Mouse (Mus musculus) megakaryocyte, adult 5-6 weeks (primary cell): ENCODE results near the gene Bpifa2. TPM values are rescaled to one million over a fixed set of nuclear protein-coding genes. Genes with fewer than 3 reads are reported as not detected.
"Not testable (repeated sequence)": the region's sequence is repeated elsewhere in the genome, so short reads cannot be mapped to it uniquely, and the experiment has no call there.

Source experiments
- ATAC-seq: 2 replicates; pipeline ENCODE4 v1.8.0; 2016; ENCODE audit warnings: mild to moderate bottlenecking, inconsistent platforms; ENCODE audit not compliant: poor library complexity, severe bottlenecking
- total RNA-seq, 2 experiments: library from RNA; stranded (forward) in 1 of 2; stranded (reverse) in 1 of 2; fragments of 153-499, 151-499 nt in 1 of 2; fragments of 221-1000, 200-1000 nt in 1 of 2; gene quantifications; 2 replicates each; pipeline versions ENCODE4 v1.2.3 to v1.2.4; 2015 to 2017

Bpifa2 gene
- total RNA-seq (2015) (not detected in 2 replicates), total RNA-seq (2017) (not detected in 2 replicates)

- no peak for ATAC-seq
These were observed at the start of gene Bpifa2 for GRCm38 (mm10) chr2:154007965-154008364. TSS of gene Bpifa2 (plus strand) at chr2:154008265.

- ATAC-seq, result no peak
These were observed 45.2 kb upstream of the Bpifa2 start for GRCm38 (mm10) chr2:153962821-153963331.

GRCm38 (mm10) chr2:153963334-153963733, 44.7 kb upstream of the Bpifa2 start:
- ATAC-seq, result no peak

DNA sequence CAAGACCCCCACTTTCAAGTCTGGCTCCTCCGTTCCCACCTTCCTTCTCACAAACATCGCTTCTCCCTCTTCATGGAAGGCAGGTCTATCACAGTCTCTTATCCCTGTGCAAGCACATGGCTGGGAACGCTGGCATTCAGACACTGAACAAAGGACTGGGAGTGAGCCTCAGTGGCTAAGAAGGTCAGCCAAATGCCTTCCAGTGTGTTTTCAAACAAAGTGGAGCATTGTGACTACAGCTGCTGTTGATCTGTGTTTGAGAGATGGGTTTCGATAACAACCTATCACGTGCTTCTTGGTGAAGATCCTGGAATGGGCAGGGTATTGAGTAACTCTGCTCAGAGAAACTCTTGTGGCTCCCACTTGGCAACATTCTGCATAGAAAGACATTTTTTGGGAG, 37.8 kb upstream of the Bpifa2 start:
- no peak for ATAC-seq

GRCm38 (mm10) chr2:153974582-153974981, 33.5 kb upstream of the Bpifa2 start, which contains the start of gene Bpifa6:
TSS of gene Bpifa6 (plus strand) at chr2:153974945.
- ATAC-seq, result no peak

DNA sequence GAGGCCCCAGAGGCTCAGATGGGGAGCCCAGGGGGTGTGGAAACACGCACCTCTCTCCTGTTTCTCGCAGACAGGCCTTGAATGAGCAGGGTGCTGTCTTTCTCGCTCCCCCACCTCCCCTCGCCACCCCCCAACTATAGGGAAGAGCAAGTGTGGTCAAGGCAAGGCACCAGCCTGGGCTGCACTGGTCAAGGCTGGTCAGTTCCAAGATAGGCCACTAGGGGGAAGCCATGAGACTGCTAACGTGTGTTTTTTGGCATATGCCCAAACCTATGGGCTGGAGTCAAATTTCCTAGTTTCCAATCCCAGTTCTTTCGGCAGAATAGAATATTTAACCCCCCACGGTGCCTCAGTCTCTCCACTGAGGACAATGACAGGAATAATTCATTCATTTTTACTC, 12.3 kb upstream of the Bpifa2 start:
- peak; percentile 84 for ATAC-seq

- ATAC-seq, result no peak
These were observed 7.6 kb upstream of the Bpifa2 start for GRCm38 (mm10) chr2:154000501-154000900.

- no peak for ATAC-seq
These were observed 7.0 kb upstream of the Bpifa2 start for GRCm38 (mm10) chr2:154001056-154001455.

DNA sequence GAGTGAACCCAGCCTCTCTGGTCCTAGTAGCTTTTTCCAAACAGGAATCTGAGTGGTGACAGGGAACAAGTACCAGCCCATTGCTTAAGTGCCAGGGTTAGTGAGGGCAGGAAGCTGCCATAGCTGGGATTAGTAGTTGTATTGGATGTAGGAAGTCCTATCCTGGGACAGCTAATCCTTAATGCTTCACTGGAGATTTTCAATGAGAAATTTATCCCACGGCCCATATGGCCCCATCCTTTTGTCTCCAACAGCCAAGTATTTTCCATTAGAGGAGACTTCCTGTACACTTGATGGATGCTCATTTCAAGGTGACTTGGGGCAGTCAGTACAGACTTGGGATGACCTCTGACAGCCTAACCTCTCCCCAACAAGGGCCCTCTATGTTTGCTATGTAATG, 3.6 kb upstream of the Bpifa2 start:
- no peak for ATAC-seq

- no peak for ATAC-seq
These were observed 3.0 kb upstream of the Bpifa2 start for GRCm38 (mm10) chr2:154005094-154005493.

GRCm38 (mm10) chr2:154005734-154006133, 2.3 kb upstream of the Bpifa2 start:
- ATAC-seq, result no peak

- ATAC-seq, result no peak
These were observed 1.7 kb upstream of the Bpifa2 start for GRCm38 (mm10) chr2:154006331-154006730.

DNA sequence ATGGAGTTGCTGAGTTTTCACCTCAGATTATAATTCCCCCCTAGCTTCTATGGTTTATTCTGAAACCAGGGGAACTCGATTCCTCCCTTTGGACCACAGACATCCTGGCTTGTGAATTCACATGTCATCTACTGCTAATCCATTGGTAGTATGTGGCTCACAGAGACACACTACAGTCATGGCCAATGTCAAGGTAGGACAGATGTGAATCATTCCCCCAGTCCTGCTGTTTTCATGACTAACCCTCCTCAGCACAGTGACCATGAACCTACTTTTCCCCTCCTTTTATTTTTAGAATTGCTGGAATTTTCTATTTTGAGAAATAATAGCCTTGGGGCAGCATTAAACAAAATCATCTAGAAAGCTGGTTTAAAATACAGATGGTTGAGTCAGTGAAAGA, 684 bp upstream of the Bpifa2 start:
- no peak for ATAC-seq

- no peak for ATAC-seq
These were observed 9.9 kb downstream of the Bpifa2 start for GRCm38 (mm10) chr2:154017990-154018389.

GRCm38 (mm10) chr2:154024676-154025075, 16.6 kb downstream of the Bpifa2 start:
- ATAC-seq, result not testable (repeated sequence)

- no peak for ATAC-seq
These were observed 30.9 kb downstream of the Bpifa2 start for GRCm38 (mm10) chr2:154038932-154039331.

DNA sequence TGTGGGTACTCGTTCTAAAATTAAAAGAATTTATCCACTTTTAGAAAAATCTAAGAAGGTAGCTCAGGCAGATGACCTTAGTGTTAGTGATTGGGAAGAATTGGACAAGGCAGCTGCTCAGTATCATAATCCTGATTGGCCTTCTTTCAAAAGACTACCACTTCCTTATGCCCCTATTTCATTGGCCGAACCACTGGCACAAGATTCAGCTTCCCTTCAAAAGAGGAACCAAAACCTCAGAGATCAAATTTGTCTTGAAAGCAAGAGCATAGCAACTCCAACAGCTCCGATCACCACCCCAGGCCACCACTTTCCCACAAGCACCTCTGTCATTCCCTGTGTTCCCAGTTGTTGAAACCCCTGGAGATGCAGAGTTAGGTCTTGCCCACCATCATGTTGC, 36.7 kb downstream of the Bpifa2 start:
- no peak for ATAC-seq

- no peak for ATAC-seq
These were observed 50.6 kb downstream of the Bpifa2 start for GRCm38 (mm10) chr2:154058690-154059089.

Other genes starting within 250 kb of the Bpifa2 start
- 0.11 TPM in 1 of 2 replicates, not detected in the other for gene Efcab8, start 228.3 kb upstream of the Bpifa2 start, total RNA-seq (2015)
- gene Efcab8, start 228.3 kb upstream of the Bpifa2 start, total RNA-seq (2017), result not detected in 2 replicates
- gene Sun5, start 137.2 kb upstream of the Bpifa2 start, total RNA-seq (2015), result not detected in 2 replicates
- gene Sun5, start 137.2 kb upstream of the Bpifa2 start, total RNA-seq (2017), result not detected in 2 replicates
- gene Bpifb2, start 133.2 kb upstream of the Bpifa2 start, total RNA-seq (2015), result not detected in 2 replicates
- gene Bpifb2, start 133.2 kb upstream of the Bpifa2 start, total RNA-seq (2017), result not detected in 2 replicates
- not detected in 2 replicates for gene Bpifb6, start 107.9 kb upstream of the Bpifa2 start, total RNA-seq (2015)
- not detected in 2 replicates for gene Bpifb6, start 107.9 kb upstream of the Bpifa2 start, total RNA-seq (2017)
- gene Bpifb3, start 90.0 kb upstream of the Bpifa2 start, total RNA-seq (2015), result not detected in 2 replicates
- not detected in 2 replicates for gene Bpifb3, start 90.0 kb upstream of the Bpifa2 start, total RNA-seq (2017)
- gene Bpifb4, start 70.1 kb upstream of the Bpifa2 start, total RNA-seq (2015), result not detected in 2 replicates
- gene Bpifb4, start 70.1 kb upstream of the Bpifa2 start, total RNA-seq (2017), result not detected in 2 replicates
- not detected in 2 replicates for gene Bpifa6, start 33.3 kb upstream of the Bpifa2 start, total RNA-seq (2015)
- gene Bpifa6, start 33.3 kb upstream of the Bpifa2 start, total RNA-seq (2017), result not detected in 2 replicates
- not detected in 2 replicates for gene Bpifa3, start 122.1 kb downstream of the Bpifa2 start, total RNA-seq (2015)
- gene Bpifa3, start 122.1 kb downstream of the Bpifa2 start, total RNA-seq (2017), result not detected in 2 replicates
- gene Bpifa1, start 134.6 kb downstream of the Bpifa2 start, total RNA-seq (2015), result not detected in 2 replicates
- gene Bpifa1, start 134.6 kb downstream of the Bpifa2 start, total RNA-seq (2017), result not detected in 2 replicates
- gene Bpifa5, start 154.3 kb downstream of the Bpifa2 start, total RNA-seq (2015), result not detected in 2 replicates
- gene Bpifa5, start 154.3 kb downstream of the Bpifa2 start, total RNA-seq (2017), result not detected in 2 replicates
- not detected in 2 replicates for gene Bpifb1, start 182.6 kb downstream of the Bpifa2 start, total RNA-seq (2015)
- gene Bpifb1, start 182.6 kb downstream of the Bpifa2 start, total RNA-seq (2017), result not detected in 2 replicates
- not detected in 2 replicates for gene Bpifb5, start 215.5 kb downstream of the Bpifa2 start, total RNA-seq (2015)
- gene Bpifb5, start 215.5 kb downstream of the Bpifa2 start, total RNA-seq (2017), result not detected in 2 replicates
- not detected in 2 replicates for gene Bpifb9a, start 249.6 kb downstream of the Bpifa2 start, total RNA-seq (2015)
- not detected in 2 replicates for gene Bpifb9a, start 249.6 kb downstream of the Bpifa2 start, total RNA-seq (2017)